Mouse (Mus musculus): ENCODE data around the gene 1700003H04Rik. TPM values are rescaled to one million over a fixed set of nuclear protein-coding genes. Genes with fewer than 3 reads are reported as not detected.

Gene 1700003H04Rik
- not detected for polyA plus RNA-seq (2014; fragmentation: Illumina TruSeq; extraction: RNeasy Lipid Tissue Mini Kit (QIAGEN cat#74804); ENCODE audit: low read depth, low replicate concordance)

DNA sequence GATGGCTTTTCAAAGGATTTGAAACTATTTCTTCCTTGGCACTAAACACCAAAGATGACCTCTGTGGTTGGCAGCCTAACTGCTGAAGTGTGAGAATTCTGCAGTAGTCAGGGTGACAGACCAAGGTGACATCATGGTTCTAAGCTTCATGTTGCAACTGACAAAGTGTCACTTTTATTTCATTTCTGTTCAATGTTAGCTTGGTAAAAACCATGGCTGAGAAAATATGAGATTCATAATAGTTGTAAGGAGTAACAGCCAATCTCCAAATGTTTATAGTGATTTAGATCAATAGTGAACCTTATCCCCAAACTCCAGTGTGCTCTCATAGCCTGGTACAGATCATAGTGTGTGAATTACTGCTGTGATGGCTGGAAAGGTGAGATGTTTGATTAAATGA, at the start of gene 1700003H04Rik:
TSS of gene 1700003H04Rik (minus strand) at position 101 of the 400 bp plus-strand sequence.

Other genes with a start within 250 kb of the 1700003H04Rik start
- not detected for gene 1700006A11Rik, start 155.1 kb downstream of the 1700003H04Rik start, polyA plus RNA-seq (2014; fragmentation: Illumina TruSeq; extraction: RNeasy Lipid Tissue Mini Kit (QIAGEN cat#74804); ENCODE audit: low read depth, low replicate concordance)